In the genomic region with DNA sequence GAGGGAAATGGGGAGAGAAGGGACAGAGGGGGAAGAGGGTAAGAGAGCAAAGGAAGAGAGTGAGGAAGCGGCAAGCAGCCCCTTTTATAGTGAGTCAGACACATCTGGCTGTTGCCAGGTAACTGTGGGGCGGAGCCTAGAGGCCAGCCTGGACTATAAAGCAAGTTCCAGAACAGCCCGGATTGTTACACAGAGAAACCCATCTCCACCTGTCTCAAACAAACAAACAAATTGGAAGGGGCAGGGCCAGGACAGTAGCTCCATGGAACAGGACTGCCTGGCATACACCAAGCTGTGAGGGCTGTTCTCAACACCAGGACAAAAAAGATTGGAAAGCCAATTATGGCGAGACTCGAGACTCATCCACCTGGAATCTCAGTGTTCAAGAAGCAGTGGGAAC, we compare ENCODE assay signal across 31 mouse cellular contexts. TPM values are rescaled to one million over a fixed set of nuclear protein-coding genes. Genes with fewer than 3 reads are reported as not detected.
DNase-seq lines count a peak whose midpoint lies in the region; ATAC-seq lines count a peak whose summit lies in the region.
"Had no signal": no experiment of that assay in that cellular context is flagged by ENCODE, and none has a peak within 500 bp of the region (broad histone marks: within the 10 kb centered on the region; RNA-seq: fewer than 3 reads in every experiment).

No protein-coding gene starts in this region.

- peaks cover 34% of the 10 kb centered on the region for H3K36me3 ChIP-seq in liver, embryonic 16.5 days (ENCODE audit: control insufficient read depth, insufficient read depth)
- H3K36me3 ChIP-seq: embryonic facial prominence, embryonic 13.5 days; forebrain, embryonic 10.5 days; forebrain, embryonic 15.5 days; G1E; hindbrain, embryonic 10.5 days had no signal

- H3K27ac ChIP-seq in liver, embryonic 16.5 days (ENCODE audit: low read length) = peak overlapping the region; percentile 0; the same call in 1 of the 2 replicates
- H3K27ac ChIP-seq: embryonic facial prominence, embryonic 13.5 days; forebrain, embryonic 10.5 days; forebrain, embryonic 15.5 days; gastrocnemius, adult 2 months; hindbrain, embryonic 10.5 days; hindbrain, postnatal 0 days had no signal

- peaks cover 7% of the 10 kb centered on the region for H3K4me1 ChIP-seq in liver, embryonic 16.5 days (ENCODE audit: control insufficient read depth, low read depth, low read length)
- H3K4me1 ChIP-seq: embryonic facial prominence, embryonic 13.5 days; forebrain, embryonic 15.5 days had no signal

- DNase-seq in spleen, postnatal 4 days (ENCODE audit: low spot score in 2 of 2) = peak; percentile 21 to 64
- DNase-seq in spleen, postnatal 14 days (ENCODE audit: low spot score in 2 of 2) = no peak
- DNase-seq in NIH3T3 (ENCODE audit: low read depth) = peak; percentile 28
- peak; percentile 43 for DNase-seq in large intestine, adult 2 months (ENCODE audit: low read depth, low spot score)
- no peak for DNase-seq in adrenal gland, postnatal 25 days
- no peak for DNase-seq in Muller cell, postnatal 12 days (ENCODE audit: inconsistent ontology term)
- no peak for DNase-seq in thymus, postnatal 14 days
- DNase-seq: adrenal gland, adult 8-10 months; B cell, adult 2 months; cerebellum, adult 11-12 months; cerebellum, adult 9-11 months; gastrocnemius, adult 2 months; heart, postnatal 14 days; kidney, adult 9 months; kidney, postnatal 10 days; layer of hippocampus, adult 9-11 months; lung, postnatal 36 days; thymus, adult 2 months; thymus, postnatal 4 days had no signal

- no peak overlapping the region for H3K4me2 ChIP-seq in liver, embryonic 16.5 days (ENCODE audit: low read depth, low read length)
- H3K4me2 ChIP-seq: embryonic facial prominence, embryonic 13.5 days; forebrain, embryonic 15.5 days; midbrain, embryonic 11.5 days had no signal

- peak; percentile 7; the same call in 1 of the 2 replicates for ATAC-seq in liver, embryonic 16.5 days (ENCODE audit: low read depth)
- ATAC-seq: forebrain, embryonic 15.5 days; hindbrain, postnatal 0 days; intestine, postnatal 0 days; midbrain, embryonic 16.5 days had no signal

- H3K9me3 ChIP-seq in liver, embryonic 16.5 days (replicated peaks; ENCODE audit: control insufficient read depth, low read length) = no peaks in the 10 kb centered on the region
- H3K9me3 ChIP-seq: embryonic facial prominence, embryonic 13.5 days; forebrain, embryonic 10.5 days; forebrain, embryonic 15.5 days; G1E; hindbrain, embryonic 10.5 days had no signal

- 45% methylated on average over 5 of the region's 5 CpGs for WGBS in large intestine, adult 2 months
- WGBS in liver, embryonic 16.5 days (ENCODE audit: insufficient replicate concordance) = 65% methylated on average over 5 of the region's 5 CpGs

- no peak overlapping the region for H3K4me3 ChIP-seq in liver, embryonic 16.5 days (ENCODE audit: low read depth, low read length)
- H3K4me3 ChIP-seq: embryonic facial prominence, embryonic 13.5 days; forebrain, embryonic 10.5 days; forebrain, embryonic 15.5 days; gastrocnemius, adult 2 months; hindbrain, embryonic 10.5 days had no signal

- H3K9ac ChIP-seq in liver, embryonic 16.5 days (ENCODE audit: low read depth, low read length) = no peak overlapping the region
- H3K9ac ChIP-seq: embryonic facial prominence, embryonic 13.5 days; forebrain, embryonic 15.5 days had no signal

- H3K27me3 ChIP-seq in liver, embryonic 16.5 days (ENCODE audit: control insufficient read depth, insufficient read depth, low read depth, low read length) = no peaks in the 10 kb centered on the region
- H3K27me3 ChIP-seq: forebrain, embryonic 15.5 days had no signal

RNA-seq across cellular contexts. Expression of gene Slc4a1, which starts 19.1 kb away (rescaled TPM):
- polyA plus RNA-seq in large intestine, adult 2 months (2012; rRNA removed) = 0.01 and 0.10 TPM in 2 replicates
- 1,073 and 1,144 TPM in 2 replicates for polyA plus RNA-seq in liver, embryonic 16.5 days (2015; fragmentation: Nextera tagmentation; extraction: Ambion mirVana)
- total RNA-seq in adrenal gland, postnatal 25 days (2021) = 1.0 and 1.8 TPM in 2 replicates
- polyA plus RNA-seq: small intestine, adult 2 months had no signal

RNA-seq across cellular contexts. Expression of gene Ubtf, which starts 27.4 kb away (rescaled TPM):
- polyA plus RNA-seq in large intestine, adult 2 months (2012; rRNA removed) = 22.0 and 22.5 TPM in 2 replicates
- 44.5 and 46.4 TPM in 2 replicates for polyA plus RNA-seq in liver, embryonic 16.5 days (2015; fragmentation: Nextera tagmentation; extraction: Ambion mirVana)
- 113 and 116 TPM in 2 replicates for total RNA-seq in adrenal gland, postnatal 25 days (2021)

RNA-seq across cellular contexts. Expression of gene Rundc3a, which starts 46.3 kb away (rescaled TPM):
- polyA plus RNA-seq in large intestine, adult 2 months (2012; rRNA removed) = 4.3 and 4.6 TPM in 2 replicates
- polyA plus RNA-seq in liver, embryonic 16.5 days (2015; fragmentation: Nextera tagmentation; extraction: Ambion mirVana) = 2.1 and 2.2 TPM in 2 replicates
- 24.4 and 39.7 TPM in 2 replicates for total RNA-seq in adrenal gland, postnatal 25 days (2021)
- total RNA-seq: gastrocnemius, adult 2 months; megakaryocyte, adult 5-6 weeks had no signal
- polyA plus RNA-seq: G1E had no signal

RNA-seq across cellular contexts. Expression of gene Atxn7l3, which starts 50.5 kb away (rescaled TPM):
- 32.7 and 33.6 TPM in 2 replicates for polyA plus RNA-seq in large intestine, adult 2 months (2012; rRNA removed)
- 3.0 and 3.2 TPM in 2 replicates for polyA plus RNA-seq in liver, embryonic 16.5 days (2015; fragmentation: Nextera tagmentation; extraction: Ambion mirVana)
- total RNA-seq in adrenal gland, postnatal 25 days (2021) = 53.6 and 62.4 TPM in 2 replicates

Comparison
In these comparisons a context has a peak if more than half of its experiments do, and no peak if none do; other contexts are left out.
1. DNase-seq: peak in spleen, postnatal 4 days (2 of 2), NIH3T3 (single experiment) and large intestine, adult 2 months (single experiment); none in spleen, postnatal 14 days (0 of 2), adrenal gland, postnatal 25 days (single experiment), Muller cell, postnatal 12 days (single experiment) and thymus, postnatal 14 days (single experiment).
2. RNA of gene Slc4a1, which starts 19.1 kb away (polyA plus RNA-seq): 1,073 to 1,144 TPM in liver, embryonic 16.5 days; 0.01 to 0.10 TPM in large intestine, adult 2 months; every median in the first group is over 100 times any median in the second.